Mouse (Mus musculus): ENCODE data around the gene Sash3.

- TF ChIP-seq CTCF (conservative IDR thresholded peaks at IDR 0.05; ENCODE audit: low read length) (no peak), POU5F1 (IDR thresholded peaks at IDR 0.05; ENCODE audit: borderline replicate concordance, low read length) (no peak)
These were observed 1.5 kb downstream of the Sash3 start for GRCm38 (mm10) chrX:48147741-48148186.
